Mouse (Mus musculus): ENCODE measurements around the gene 4931414P19Rik.

DNA sequence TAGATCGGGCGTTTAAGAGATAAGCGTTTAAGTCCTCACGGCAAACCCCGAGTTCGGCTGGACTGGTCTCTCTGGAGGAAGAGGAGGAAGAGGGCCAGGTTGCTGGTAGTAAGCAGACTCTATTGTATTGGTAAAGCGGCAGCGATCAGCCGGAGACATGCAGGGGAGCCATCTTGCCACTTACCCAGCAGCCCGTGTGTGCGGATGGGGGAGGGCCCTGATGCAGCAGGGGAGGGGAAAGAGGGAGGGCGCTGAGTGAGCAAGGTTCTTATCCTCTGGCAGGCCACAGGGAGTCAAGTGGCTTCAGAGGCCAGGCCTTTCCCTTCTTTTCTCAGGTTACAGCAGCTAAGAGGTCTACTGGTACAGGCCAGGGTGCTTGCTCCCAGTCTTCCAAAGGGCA is 47.7 kb upstream of the 4931414P19Rik start:
- TF ChIP-seq CTCF (IDR thresholded peaks at IDR 0.05; ENCODE audit: low read depth, low read length), result no peak
- TF ChIP-seq POLR2A (IDR thresholded peaks at IDR 0.05; ENCODE audit: insufficient read depth, low read length), result peak; percentile 54
